Mouse (Mus musculus): ENCODE data around the gene Chpf. TPM values are rescaled to one million over a fixed set of nuclear protein-coding genes. Genes with fewer than 3 reads are reported as not detected.

Chpf gene
- polyA plus RNA-seq (2014; fragmentation: Illumina TruSeq; extraction: RNeasy Lipid Tissue Mini Kit (QIAGEN cat#74804); ENCODE audit: low read depth, low replicate concordance) = not detected

DNA sequence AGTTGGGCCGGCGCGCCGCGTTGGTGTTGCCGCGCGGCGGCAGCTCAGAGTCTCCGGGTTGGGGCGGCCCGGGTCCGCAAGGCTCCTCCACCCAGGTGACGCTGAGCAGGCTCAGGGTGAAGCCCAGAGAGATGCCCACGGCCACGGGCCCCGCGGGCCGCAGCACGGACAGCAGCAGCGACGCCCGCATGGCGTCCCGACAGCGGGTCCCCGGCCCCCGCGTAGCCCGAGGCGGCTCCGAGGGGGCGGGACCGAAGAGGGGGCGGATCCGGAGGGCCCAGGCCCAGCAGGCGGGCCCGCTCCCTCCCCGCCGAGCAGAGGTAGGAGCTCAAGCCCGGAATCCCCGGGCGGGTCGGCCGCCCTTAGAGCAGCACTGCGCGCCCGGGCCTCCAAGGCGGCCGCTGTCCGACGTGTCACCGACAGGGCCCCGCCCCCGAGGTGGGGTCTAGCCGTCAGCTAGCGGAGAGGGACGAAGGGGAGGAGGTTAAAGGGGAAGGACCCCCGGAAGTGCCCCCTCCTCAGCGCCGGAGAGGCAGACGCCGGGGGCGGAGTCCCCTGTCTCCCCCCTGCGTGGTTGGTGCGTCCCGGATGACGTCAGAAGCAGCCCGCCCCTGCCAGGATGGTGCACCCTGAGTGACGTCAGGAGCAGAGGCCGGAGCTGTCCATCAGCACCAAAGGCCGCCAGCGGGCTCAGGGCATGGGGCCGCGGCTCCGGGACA, at the start of gene Chpf, which contains the start of gene Tmem198:
Gene Chpf, minus strand, starts transcription at position 392 of the 719 bp plus-strand sequence.
Gene Tmem198, plus strand, starts transcription at position 617 of the 719 bp plus-strand sequence.

DNA sequence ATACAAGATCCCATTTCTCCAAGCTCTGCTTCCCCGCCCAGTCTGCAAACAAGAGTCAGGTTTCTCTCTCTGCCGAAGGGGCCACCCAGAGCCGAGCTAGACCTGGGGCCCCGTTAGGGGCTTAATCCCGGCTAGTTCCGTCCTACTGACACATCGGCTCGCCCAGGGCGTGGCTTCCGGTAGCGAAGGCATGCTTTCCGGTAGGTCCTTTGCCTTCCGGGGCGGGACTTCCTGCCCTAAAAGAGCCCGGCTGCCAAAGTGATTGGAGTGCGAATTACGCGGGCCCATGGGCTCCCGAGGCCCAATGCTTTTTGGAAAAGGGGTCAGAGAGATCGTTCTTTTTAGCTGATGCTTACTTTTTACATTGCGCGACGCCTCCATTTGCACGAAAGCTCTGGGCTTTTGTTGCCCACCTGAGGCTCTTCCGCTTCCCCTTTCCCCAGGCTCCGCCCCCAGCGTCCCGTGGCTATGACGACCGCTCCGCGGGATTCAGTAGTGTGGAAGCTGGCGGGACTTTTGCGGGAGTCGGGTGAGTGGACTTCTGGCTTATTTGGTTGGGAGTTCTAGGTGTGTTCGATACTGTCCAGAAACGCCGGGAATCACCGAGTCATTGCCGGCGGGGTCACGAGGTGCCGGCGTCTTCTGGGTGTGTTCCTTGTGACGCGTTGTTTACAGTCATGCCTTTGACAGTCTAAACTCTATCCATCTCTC, 42.4 kb upstream of the Chpf start, which contains the start of gene Stk11ip:
Gene Stk11ip, plus strand, starts transcription at position 209 of the 711 bp plus-strand sequence.

DNA sequence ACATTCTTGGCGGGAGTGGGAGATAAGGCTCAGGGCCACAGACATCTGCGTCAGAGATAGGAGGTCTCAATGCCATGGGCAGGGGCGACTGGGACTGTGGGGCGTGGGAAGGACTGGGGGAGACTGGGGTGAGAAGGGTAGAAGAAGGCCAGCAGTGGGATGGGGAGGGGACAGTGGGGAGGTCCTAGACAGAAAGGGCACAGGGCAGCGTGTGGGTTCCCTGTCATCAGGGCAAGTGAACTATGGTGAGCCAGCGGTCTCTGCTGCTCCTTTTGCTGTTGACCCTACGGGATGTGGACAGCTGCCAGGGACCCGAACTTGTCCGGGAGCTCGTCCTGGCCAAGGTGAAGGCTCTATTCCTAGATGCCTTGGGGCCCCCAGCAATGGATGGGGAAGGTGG, 27.9 kb upstream of the Chpf start, which contains the start of gene Inha:
Gene Inha, plus strand, starts transcription at position 72 of the 400 bp plus-strand sequence.

DNA sequence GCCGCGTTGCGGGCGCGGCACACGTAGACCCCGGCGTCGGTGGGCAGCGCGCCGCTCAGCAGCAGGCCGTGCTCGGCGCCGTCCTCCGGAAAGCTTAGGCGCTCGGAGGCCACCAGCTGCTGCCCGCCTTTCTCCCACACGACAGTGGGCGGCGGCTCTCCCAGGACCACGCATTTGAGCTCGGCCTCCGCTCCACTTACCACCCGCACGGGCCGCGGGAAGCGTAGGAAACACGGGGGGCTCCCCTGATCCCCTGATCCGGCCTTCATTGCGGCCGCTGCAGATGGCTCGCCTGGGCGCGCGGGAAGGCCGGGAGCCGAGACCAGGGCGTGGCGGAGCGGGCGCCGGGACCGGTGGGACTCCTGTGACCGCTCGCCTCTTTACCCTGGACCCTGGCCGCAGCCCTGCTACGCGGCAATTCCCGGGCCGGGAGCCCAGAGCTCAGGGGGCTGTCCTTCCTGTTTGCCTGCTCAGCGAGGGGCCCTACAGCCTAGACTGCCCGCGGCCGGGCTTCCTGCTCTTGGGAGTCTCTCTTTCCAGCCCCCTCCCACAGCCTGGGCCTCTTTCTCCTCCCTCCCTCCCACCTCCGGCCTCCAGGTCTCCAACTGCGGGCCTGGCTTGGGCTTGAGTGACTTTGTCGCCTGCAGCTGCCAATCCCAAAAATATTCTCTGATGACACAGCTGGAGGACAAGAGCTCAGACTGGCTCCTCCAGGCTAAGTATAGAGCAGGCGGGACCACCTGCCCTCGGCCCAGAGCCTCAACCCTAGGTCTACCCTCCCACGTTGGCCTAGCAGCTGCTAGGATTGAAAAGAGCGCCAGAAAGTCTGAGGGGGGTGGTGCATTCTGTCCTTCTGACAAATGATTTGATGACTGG, 27.1 kb upstream of the Chpf start, which contains the start of gene Obsl1:
Gene Obsl1, minus strand, starts transcription at position 497 of the 876 bp plus-strand sequence.

DNA sequence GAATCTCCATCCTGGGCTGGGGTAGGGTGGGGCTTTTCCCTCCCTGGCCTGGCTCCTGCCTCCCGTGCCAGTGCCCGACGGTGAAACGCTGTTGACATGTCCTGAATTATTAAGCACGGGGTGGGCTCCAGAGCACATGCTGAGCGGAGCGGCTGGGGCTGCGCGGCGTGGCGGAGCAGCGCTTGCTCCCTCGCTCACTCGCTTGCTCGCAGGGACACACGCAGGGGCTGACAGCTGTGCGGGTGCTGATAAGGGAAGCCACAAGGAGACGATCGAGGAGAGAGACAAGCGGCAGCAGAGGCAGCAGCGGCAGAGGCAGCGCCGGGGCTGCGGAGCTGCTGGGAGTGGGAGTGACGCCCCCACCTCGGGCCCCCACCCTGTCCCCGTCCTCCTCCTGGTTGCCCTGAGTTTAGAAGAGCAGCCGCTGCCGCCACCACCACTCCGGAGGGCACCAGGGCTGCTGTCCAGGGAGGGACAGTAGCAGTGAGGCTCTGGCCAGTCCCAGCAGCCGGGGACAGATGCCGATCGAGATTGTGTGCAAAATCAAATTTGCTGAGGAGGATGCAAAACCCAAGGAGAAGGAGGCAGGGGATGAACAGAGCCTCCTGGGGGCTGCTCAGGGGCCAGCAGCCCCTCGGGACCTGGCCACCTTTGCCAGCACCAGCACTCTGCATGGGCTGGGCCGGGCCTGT, 28.6 kb downstream of the Chpf start, which contains the start of gene Asic4:
Gene Asic4, plus strand, starts transcription at position 123 of the 692 bp plus-strand sequence.

DNA sequence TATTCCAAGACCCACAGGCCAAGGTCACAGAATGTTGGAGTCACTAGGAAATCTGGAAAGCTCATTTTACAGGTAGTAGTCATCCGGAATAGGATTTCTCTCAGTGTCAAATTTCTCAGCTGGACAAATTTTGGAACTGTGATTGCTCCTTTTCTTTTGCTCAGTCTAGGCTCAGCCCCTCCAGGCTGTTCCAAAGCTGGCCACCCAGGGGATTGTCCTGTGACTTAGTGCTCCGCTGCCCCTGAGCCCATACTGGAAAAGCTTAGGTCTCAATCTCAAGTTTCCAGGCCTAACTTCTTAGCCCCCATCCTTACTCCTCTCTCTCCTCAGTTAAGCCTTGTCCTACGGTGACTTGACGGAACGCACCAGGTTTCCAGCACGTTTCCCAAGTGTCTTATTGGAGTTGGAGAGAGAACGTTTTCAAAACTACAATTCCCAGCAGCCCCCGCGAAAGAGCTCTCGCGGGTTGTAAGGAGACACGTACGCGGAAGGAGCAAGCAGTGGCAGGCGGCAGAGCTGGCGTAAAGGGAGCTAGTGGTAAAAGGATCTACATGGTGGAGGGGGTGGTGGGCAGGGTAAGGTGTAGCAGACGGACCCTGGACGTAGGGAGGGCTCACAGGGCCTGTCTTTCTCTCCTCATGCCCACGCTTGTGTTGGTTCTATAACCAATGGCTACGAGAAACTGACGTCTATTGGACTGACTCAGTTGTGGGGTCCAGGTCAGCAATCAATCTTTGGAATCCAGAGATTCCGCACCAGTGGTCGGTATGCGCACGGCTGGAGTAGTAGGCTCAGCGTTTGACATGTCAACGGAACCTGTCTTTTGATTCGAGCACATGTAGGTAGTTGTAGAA, 43.4 kb downstream of the Chpf start, which contains the start of gene Gmppa:
Gene Gmppa, plus strand, starts transcription at position 456 of the 854 bp plus-strand sequence.

Other genes starting within 250 kb of the Chpf start
- gene A630095N17Rik, start 247.2 kb downstream of the Chpf start, polyA plus RNA-seq (2014; fragmentation: Illumina TruSeq; extraction: RNeasy Lipid Tissue Mini Kit (QIAGEN cat#74804); ENCODE audit: low read depth, low replicate concordance) = not detected
- 15.1 TPM for gene Dnajb2, start 242.9 kb downstream of the Chpf start, polyA plus RNA-seq (2014; fragmentation: Illumina TruSeq; extraction: RNeasy Lipid Tissue Mini Kit (QIAGEN cat#74804); ENCODE audit: low read depth, low replicate concordance)
- not detected for gene Ptprn, start 214.8 kb downstream of the Chpf start, polyA plus RNA-seq (2014; fragmentation: Illumina TruSeq; extraction: RNeasy Lipid Tissue Mini Kit (QIAGEN cat#74804); ENCODE audit: low read depth, low replicate concordance)
- gene Resp18, start 200.9 kb downstream of the Chpf start, polyA plus RNA-seq (2014; fragmentation: Illumina TruSeq; extraction: RNeasy Lipid Tissue Mini Kit (QIAGEN cat#74804); ENCODE audit: low read depth, low replicate concordance) = not detected
- gene Dnpep, start 161.3 kb downstream of the Chpf start, polyA plus RNA-seq (2014; fragmentation: Illumina TruSeq; extraction: RNeasy Lipid Tissue Mini Kit (QIAGEN cat#74804); ENCODE audit: low read depth, low replicate concordance) = 4.9 TPM
- 0.26 TPM for gene Des, start 119.0 kb downstream of the Chpf start, polyA plus RNA-seq (2014; fragmentation: Illumina TruSeq; extraction: RNeasy Lipid Tissue Mini Kit (QIAGEN cat#74804); ENCODE audit: low read depth, low replicate concordance)
- gene Speg, start 104.0 kb downstream of the Chpf start, polyA plus RNA-seq (2014; fragmentation: Illumina TruSeq; extraction: RNeasy Lipid Tissue Mini Kit (QIAGEN cat#74804); ENCODE audit: low read depth, low replicate concordance) = not detected
- 5.5 TPM for gene Gmppa, start 43.4 kb downstream of the Chpf start, polyA plus RNA-seq (2014; fragmentation: Illumina TruSeq; extraction: RNeasy Lipid Tissue Mini Kit (QIAGEN cat#74804); ENCODE audit: low read depth, low replicate concordance)
- not detected for gene Asic4, start 28.9 kb downstream of the Chpf start, polyA plus RNA-seq (2014; fragmentation: Illumina TruSeq; extraction: RNeasy Lipid Tissue Mini Kit (QIAGEN cat#74804); ENCODE audit: low read depth, low replicate concordance)
- gene Tmem198, start 225 bp upstream of the Chpf start, polyA plus RNA-seq (2014; fragmentation: Illumina TruSeq; extraction: RNeasy Lipid Tissue Mini Kit (QIAGEN cat#74804); ENCODE audit: low read depth, low replicate concordance) = not detected
- gene Obsl1, start 27.1 kb upstream of the Chpf start, polyA plus RNA-seq (2014; fragmentation: Illumina TruSeq; extraction: RNeasy Lipid Tissue Mini Kit (QIAGEN cat#74804); ENCODE audit: low read depth, low replicate concordance) = not detected
- not detected for gene Inha, start 27.8 kb upstream of the Chpf start, polyA plus RNA-seq (2014; fragmentation: Illumina TruSeq; extraction: RNeasy Lipid Tissue Mini Kit (QIAGEN cat#74804); ENCODE audit: low read depth, low replicate concordance)
- 0.87 TPM for gene Stk11ip, start 42.2 kb upstream of the Chpf start, polyA plus RNA-seq (2014; fragmentation: Illumina TruSeq; extraction: RNeasy Lipid Tissue Mini Kit (QIAGEN cat#74804); ENCODE audit: low read depth, low replicate concordance)
- gene Slc4a3, start 67.0 kb upstream of the Chpf start, polyA plus RNA-seq (2014; fragmentation: Illumina TruSeq; extraction: RNeasy Lipid Tissue Mini Kit (QIAGEN cat#74804); ENCODE audit: low read depth, low replicate concordance) = not detected

Data from liver, adult 10 weeks (tissue).